9 mouse cellular contexts compared by ENCODE assay signal in genomic region chr15:79391447-79392093, GRCm38 (mm10). TPM values are rescaled to one million over a fixed set of nuclear protein-coding genes. Genes with fewer than 3 reads are reported as not detected.
A peak's percentile ranks its signal among the peaks of the same experiment; 100 is the strongest.
DNase-seq lines count a peak whose midpoint lies in the region; ATAC-seq lines count a peak whose summit lies in the region.
"Had no signal": no experiment of that assay in that cellular context is flagged by ENCODE, and none has a peak within 500 bp of the region (broad histone marks: within the 10 kb centered on the region; RNA-seq: fewer than 3 reads in every experiment).

No protein-coding gene starts in this region.

- peak overlapping the region; percentile 94 for H3K27ac ChIP-seq in heart, embryonic 13.5 days (replicated peaks)
- H3K27ac ChIP-seq: liver, embryonic 14.5 days had no signal

- no peaks in the 10 kb centered on the region for H3K27me3 ChIP-seq in heart, embryonic 13.5 days (replicated peaks)

- peak overlapping the region; percentile 61 for H3K9ac ChIP-seq in heart, embryonic 13.5 days
- H3K9ac ChIP-seq: liver, embryonic 14.5 days had no signal

- H3K36me3 ChIP-seq in heart, embryonic 13.5 days = peaks cover 12% of the 10 kb centered on the region; the same call in 1 of the 2 replicates

- DNase-seq in cerebellum, postnatal 10 days = peak; percentile 54 to 66
- peak; percentile 80 for DNase-seq in adrenal gland, postnatal 36 days
- DNase-seq in kidney, postnatal 10 days = peak; percentile 84
- DNase-seq in lung, postnatal 14 days = peak; percentile 83
- DNase-seq in testis, postnatal 10 days (ENCODE audit: low spot score) = peak; percentile 75
- no peak for DNase-seq in cerebellum, adult 18-20 months

- H3K9me3 ChIP-seq in heart, embryonic 13.5 days = no peaks in the 10 kb centered on the region

- peak overlapping the region; percentile 45 for H3K4me2 ChIP-seq in heart, embryonic 13.5 days

- 11% methylated on average over 7 of the region's 7 CpGs for WGBS in heart, embryonic 13.5 days

- H3K4me1 ChIP-seq in heart, embryonic 13.5 days = peaks cover 100% of the 10 kb centered on the region

- H3K4me3 ChIP-seq in heart, embryonic 13.5 days = no peak overlapping the region

- ATAC-seq in cerebellum, adult (ENCODE audit: insufficient number of reproducible peaks, low FRiP score, low TSS enrichment) = no peak
- ATAC-seq in heart, embryonic 13.5 days (ENCODE audit: extremely low read depth, insufficient number of reproducible peaks, low FRiP score, low TSS enrichment) = peak; percentile 71

RNA-seq across cellular contexts. Expression of gene Tmem184b, which starts 11.8 kb away (rescaled TPM):
- 10 to 100 TPM; 46.6 to 75.2 TPM for total RNA-seq in adrenal gland, postnatal 36 days (2021)
- polyA plus RNA-seq in heart, embryonic 13.5 days (2015; fragmentation: Nextera tagmentation; extraction: Ambion mirVana) = 65.8 and 72.7 TPM in 2 replicates

RNA-seq across cellular contexts. Expression of gene Maff, which starts 45.1 kb away (rescaled TPM):
- total RNA-seq in adrenal gland, postnatal 36 days (2021) = 10 to 100 TPM in 1 of 2 experiments, 1 to 10 TPM in 1; 6.3 to 19.1 TPM
- polyA plus RNA-seq in heart, embryonic 13.5 days (2015; fragmentation: Nextera tagmentation; extraction: Ambion mirVana) = 1.7 and 2.0 TPM in 2 replicates

Comparison
In these comparisons a context has a peak if more than half of its experiments do, and no peak if none do; other contexts are left out.
1. DNase-seq: peak in cerebellum, postnatal 10 days (2 of 2), adrenal gland, postnatal 36 days (2 of 2), kidney, postnatal 10 days (single experiment), lung, postnatal 14 days (single experiment) and testis, postnatal 10 days (single experiment); none in cerebellum, adult 18-20 months (0 of 2).